Mouse (Mus musculus) erythroblast, embryonic 14.5 days (primary cell): ENCODE measurements around the gene Nfkbil1.

ENCODE experiments used
- GATA1 ChIP-seq: IDR thresholded peaks from 2 replicates; pipeline ENCODE4 v1.6.1; 2012; ENCODE audit warnings: low read length, inconsistent platforms, mixed read lengths
- TAL1 ChIP-seq: IDR thresholded peaks from 3 replicates; pipeline ENCODE4 v1.6.1; 2012; ENCODE audit warnings: low read length, inconsistent platforms, mixed read lengths

- no peak for TF ChIP-seq TAL1
- no peak for TF ChIP-seq GATA1
These were observed 48.9 kb downstream of the Nfkbil1 start for GRCm38 (mm10) chr17:35186681-35187080.
